Mouse (Mus musculus) CH12.LX (cell line): ENCODE measurements at regions not wholly inside any gene's neighbourhood (a gene's known extent, or its start where the extent isn't known, plus 50 kb on each side); places are given as distances from the start of the nearest gene placed in this dataset.

Experiments
- DNase-seq: peaks from one replicate; pipeline ENCODE4 v3.0.0-alpha.2; 2013; ENCODE audit errors: extremely low read depth
- H3K27ac ChIP-seq: 2 replicates; pipeline ENCODE4 v1.5.1; 2012; ENCODE audit warnings: low read depth, mild to moderate bottlenecking, control low read depth, moderate library complexity; ENCODE audit not compliant: insufficient read depth
- H3K27me3 ChIP-seq: replicated peaks from 2 replicates; pipeline ENCODE3; 2012; ENCODE audit warnings: inconsistent platforms
- H3K36me3 ChIP-seq, 2 experiments: replicated peaks in 1 of 2; 2 replicates each; pipeline versions ENCODE3 to v1.6.1; 2012; ENCODE audit warnings: inconsistent platforms in 1 of 2, low read length in 1 of 2, mild to moderate bottlenecking in 1 of 2, mixed read lengths in 1 of 2, moderate library complexity in 1 of 2; ENCODE audit not compliant: control insufficient read depth in 1 of 2, insufficient read depth in 1 of 2
- H3K4me1 ChIP-seq, 2 experiments: 2 replicates each; pipeline ENCODE4 v1.6.1; 2012; ENCODE audit warnings: inconsistent platforms in 1 of 2, moderate library complexity in 1 of 2; ENCODE audit not compliant: insufficient read depth in 2 of 2, control insufficient read depth in 1 of 2
- H3K4me2 ChIP-seq: 2 replicates; pipeline ENCODE4 v1.6.1; 2012; ENCODE audit warnings: low read depth, mild to moderate bottlenecking, control low read depth; ENCODE audit not compliant: poor library complexity, insufficient read depth, severe bottlenecking
- H3K4me3 ChIP-seq, 3 experiments: fragments of 150-350 bp in 1 of 3; sonication (generic) in 1 of 3; replicated peaks in 1 of 3; 2 replicates each; pipeline versions ENCODE3 to v1.5.1; 2011 to 2012; ENCODE audit warnings: low read depth in 2 of 3, low read length in 2 of 3, mild to moderate bottlenecking in 2 of 3, moderate library complexity in 2 of 3, control low read depth in 1 of 3, improper control_type of control experiment in 1 of 3, inconsistent platforms in 1 of 3, mixed read lengths in 1 of 3; ENCODE audit not compliant: poor library complexity in 1 of 3
- H3K79me2 ChIP-seq: replicated peaks from 2 replicates; pipeline ENCODE4 v1.6.1; 2012; ENCODE audit warnings: mild to moderate bottlenecking, moderate library complexity; ENCODE audit not compliant: control insufficient read depth, poor library complexity, insufficient read depth, severe bottlenecking; ENCODE audit errors: extremely low read depth
- H3K9ac ChIP-seq: 2 replicates; pipeline ENCODE4 v1.6.1; 2012; ENCODE audit warnings: low read depth, mild to moderate bottlenecking, control low read depth, moderate library complexity; ENCODE audit not compliant: insufficient read depth
- H3K9me3 ChIP-seq: replicated peaks from 2 replicates; pipeline ENCODE3; 2012; ENCODE audit warnings: low read length, inconsistent platforms, mixed read lengths
- CHD1 ChIP-seq: IDR thresholded peaks from 2 replicates; pipeline ENCODE4 v1.6.1; 2012; ENCODE audit warnings: low read depth, low read length, improper control_type of control experiment, inconsistent platforms
- CHD2 ChIP-seq: IDR thresholded peaks from 2 replicates; pipeline ENCODE4 v1.6.1; 2011; ENCODE audit warnings: low read length, improper control_type of control experiment
- ELF1 ChIP-seq: IDR thresholded peaks from 2 replicates; pipeline ENCODE4 v1.6.1; 2014; ENCODE audit warnings: low read depth, mild to moderate bottlenecking, inconsistent platforms, low read length, improper control_type of control experiment
- EP300 ChIP-seq: IDR thresholded peaks from 2 replicates; pipeline ENCODE4 v1.6.1; 2011; ENCODE audit warnings: low read length, improper control_type of control experiment
- JUN ChIP-seq: IDR thresholded peaks from 2 replicates; pipeline ENCODE4 v1.6.1; 2011; ENCODE audit warnings: low read depth, mild to moderate bottlenecking, low read length, improper control_type of control experiment, moderate library complexity; ENCODE audit not compliant: insufficient read depth
- KAT2A ChIP-seq: IDR thresholded peaks from 2 replicates; pipeline ENCODE4 v1.6.1; 2012; ENCODE audit warnings: low read length, improper control_type of control experiment, inconsistent platforms; ENCODE audit not compliant: insufficient replicate concordance
- MAFK ChIP-seq: IDR thresholded peaks from 2 replicates; pipeline ENCODE4 v1.6.1; 2011; ENCODE audit warnings: low read length, improper control_type of control experiment; ENCODE audit not compliant: insufficient replicate concordance
- MAX ChIP-seq: IDR thresholded peaks from 2 replicates; pipeline ENCODE4 v1.6.1; 2011; ENCODE audit warnings: low read length, improper control_type of control experiment
- NRF1 ChIP-seq: IDR thresholded peaks from 2 replicates; pipeline ENCODE4 v1.6.1; 2014; ENCODE audit warnings: low read depth, mild to moderate bottlenecking, inconsistent platforms, low read length, improper control_type of control experiment, moderate library complexity
- PAX5 ChIP-seq: IDR thresholded peaks from 2 replicates; pipeline ENCODE4 v1.6.1; 2012; ENCODE audit warnings: low read length, inconsistent platforms, mixed read lengths
- POLR2AphosphoS2 ChIP-seq: IDR thresholded peaks from 2 replicates; pipeline ENCODE4 v1.6.1; 2011; ENCODE audit warnings: low read depth, low read length, improper control_type of control experiment
- RAD21 ChIP-seq: IDR thresholded peaks from 2 replicates; pipeline ENCODE4 v1.6.1; 2011; ENCODE audit warnings: low read depth, mild to moderate bottlenecking, low read length, improper control_type of control experiment, moderate library complexity
- RCOR1 ChIP-seq: conservative IDR thresholded peaks from 2 replicates; pipeline ENCODE4 v1.6.1; 2012; ENCODE audit warnings: low read depth, mild to moderate bottlenecking, inconsistent platforms, low read length, improper control_type of control experiment
- SMC3 ChIP-seq: IDR thresholded peaks from 2 replicates; pipeline ENCODE4 v1.6.1; 2011; ENCODE audit warnings: low read depth, low read length, improper control_type of control experiment
- UBTF ChIP-seq: IDR thresholded peaks from 2 replicates; pipeline ENCODE4 v1.6.1; 2012; ENCODE audit warnings: low read depth, mild to moderate bottlenecking, inconsistent platforms, low read length, improper control_type of control experiment, moderate library complexity
- ZC3H11A ChIP-seq: IDR thresholded peaks from 2 replicates; pipeline ENCODE4 v1.6.1; 2012; ENCODE audit warnings: low read depth, mild to moderate bottlenecking, inconsistent platforms, low read length, improper control_type of control experiment
- ZMIZ1 ChIP-seq: IDR thresholded peaks from 2 replicates; pipeline ENCODE4 v1.6.1; 2012; ENCODE audit warnings: low read depth, mild to moderate bottlenecking, inconsistent platforms, low read length, improper control_type of control experiment
- dilution Hi-C: fragments of 300-500 bp; cut with MboI; formaldehyde crosslinking; loops from 2 replicates; pipeline ENCODE4 v1.14.3; 2020; ENCODE audit warnings: low sequenced_read_pairs; ENCODE audit not compliant: extremely low pct_unique_long_range_greater_than_20kb, extremely low pct_ligation_motif_present
- in situ Hi-C: fragments of 300-500 bp; cut with MboI; formaldehyde crosslinking; loops from 3 replicates; pipeline ENCODE4 v1.14.3; 2019; ENCODE audit warnings: low sequenced_read_pairs, low pct_ligation_motif_present, low pct_unique_long_range_greater_than_20kb, mixed read lengths

DNA sequence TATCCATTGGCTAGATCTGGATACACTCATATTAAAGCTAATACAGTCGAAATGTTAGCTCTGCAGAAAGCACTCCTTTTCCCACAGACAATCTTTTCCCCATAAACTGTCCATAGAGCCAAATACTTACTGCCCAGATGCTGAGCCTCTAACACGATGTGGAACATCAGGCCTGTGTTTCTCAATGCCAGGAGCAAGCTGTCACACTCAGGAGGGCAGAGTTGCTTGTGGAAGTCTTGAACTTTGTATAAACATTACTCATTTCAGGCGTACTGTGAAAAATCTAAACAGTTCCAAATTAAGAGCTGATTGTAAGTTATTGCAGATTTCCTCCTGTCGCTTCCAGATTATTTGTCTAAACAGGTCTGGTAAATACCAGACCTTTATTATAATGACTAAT, 75.6 kb upstream of the Dlx6 start:
- no peaks in the 10 kb centered on the region for H3K79me2 ChIP-seq
- dilution Hi-C loops (no loop called here), in situ Hi-C loops (no loop called here)
- TF ChIP-seq RCOR1 (no peak), MAX (no peak), SMC3 (no peak), UBTF (no peak), RAD21 (no peak), EP300 (no peak), ZC3H11A (no peak), POLR2AphosphoS2 (no peak), ELF1 (no peak), JUN (no peak), KAT2A (no peak), PAX5 (no peak), CHD2 (no peak), CHD1 (no peak)
- no peaks in the 10 kb centered on the region for H3K27me3 ChIP-seq
- H3K9ac ChIP-seq, result no peak overlapping the region
- H3K4me2 ChIP-seq, result no peak overlapping the region
- H3K4me3 ChIP-seq, result no peak overlapping the region
- no peak overlapping the region for H3K27ac ChIP-seq
- no peaks in the 10 kb centered on the region for H3K9me3 ChIP-seq
- no peak for DNase-seq
- H3K36me3 ChIP-seq, result no peaks in the 10 kb centered on the region
- no peaks in the 10 kb centered on the region for H3K4me1 ChIP-seq

DNA sequence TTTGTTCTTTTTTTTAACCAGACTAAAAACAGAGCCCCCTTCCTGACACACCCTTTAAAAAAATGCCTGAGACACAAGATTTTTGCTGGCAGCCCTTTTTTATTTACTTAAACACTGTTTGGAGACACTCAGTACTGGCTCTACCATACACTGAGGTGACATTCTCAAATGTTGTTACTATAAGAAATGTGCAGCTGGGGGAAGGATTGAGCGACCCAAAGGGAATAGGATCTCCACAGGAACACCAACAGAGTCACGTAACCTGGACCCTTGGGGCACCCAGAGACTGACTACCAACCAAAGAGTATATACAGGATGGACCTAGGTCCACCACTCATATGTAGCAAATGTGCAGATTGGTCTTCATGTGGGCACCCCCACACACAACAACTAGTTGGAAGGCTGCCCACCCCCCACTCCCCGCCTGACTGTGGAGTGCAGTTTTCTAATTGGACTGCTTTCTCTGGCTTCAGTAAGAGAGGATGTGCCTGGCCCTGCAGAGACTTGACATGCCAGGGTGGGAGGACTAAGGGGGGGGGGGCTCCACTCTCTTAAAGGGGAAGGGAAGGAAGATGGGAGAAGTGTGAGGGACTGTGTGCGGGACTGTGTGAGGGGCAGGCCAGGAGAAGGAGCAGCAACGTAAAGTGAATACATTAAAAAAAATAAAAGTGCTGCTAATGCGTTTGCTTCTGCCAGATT, 68.7 kb upstream of the Dlx6 start:
- no peaks in the 10 kb centered on the region for H3K79me2 ChIP-seq
- no peaks in the 10 kb centered on the region for H3K9me3 ChIP-seq
- H3K36me3 ChIP-seq, result no peaks in the 10 kb centered on the region
- H3K27me3 ChIP-seq, result no peaks in the 10 kb centered on the region
- TF ChIP-seq ZMIZ1 (no peak), MAFK (no peak), PAX5 (no peak), ZC3H11A (no peak), CHD2 (no peak), SMC3 (no peak), NRF1 (no peak)
- no peaks in the 10 kb centered on the region for H3K4me1 ChIP-seq
- no peak for DNase-seq
- dilution Hi-C loops, result no loop called here
- no peak overlapping the region for H3K9ac ChIP-seq
- H3K4me3 ChIP-seq, result no peak overlapping the region
- in situ Hi-C loops, result no loop called here
- no peak overlapping the region for H3K27ac ChIP-seq
- no peak overlapping the region for H3K4me2 ChIP-seq
